Mouse (Mus musculus) left cerebral cortex, postnatal 10 days (tissue): ENCODE measurements around the gene Erp27. TPM values are rescaled to one million over a fixed set of nuclear protein-coding genes. Genes with fewer than 3 reads are reported as not detected.
A peak's percentile ranks its signal among the peaks of the same experiment; 100 is the strongest.
"Not testable (repeated sequence)": the region's sequence is repeated elsewhere in the genome, so short reads cannot be mapped to it uniquely, and the experiment has no call there.

ENCODE experiments used
- DNase-seq, 2 experiments: peaks; one replicate each; pipeline ENCODE4 v3.0.0; 2021 to 2022; ENCODE audit warnings: low spot score in 2 of 2, mixed read lengths in 1 of 2; ENCODE audit errors: extremely low spot score in 1 of 2
- intact Hi-C: fragments of 180-260 bp; cut with DNase I; formaldehyde crosslinking; loops from one replicate; pipeline ENCODE4 v1.15.1; 2025
- total RNA-seq, 2 experiments: library from RNA; stranded (reverse); gene quantifications; 2 replicates each; pipeline ENCODE4 v1.2.3; 2021

Gene Erp27
- under 1 TPM in 1 of 2 experiments, not detected in 1; 0.69 TPM for total RNA-seq

- DNase-seq, result no peak
- intact Hi-C loops, result loop anchor here (5.0 kb wide), 1 partner anchor 40 kb away; no protein-coding TSS in a partner anchor
These were observed at the start of gene Erp27 for GRCm38 (mm10) chr6:136922080-136922479. Gene Erp27 (minus strand): TSS chr6:136922180.

DNA sequence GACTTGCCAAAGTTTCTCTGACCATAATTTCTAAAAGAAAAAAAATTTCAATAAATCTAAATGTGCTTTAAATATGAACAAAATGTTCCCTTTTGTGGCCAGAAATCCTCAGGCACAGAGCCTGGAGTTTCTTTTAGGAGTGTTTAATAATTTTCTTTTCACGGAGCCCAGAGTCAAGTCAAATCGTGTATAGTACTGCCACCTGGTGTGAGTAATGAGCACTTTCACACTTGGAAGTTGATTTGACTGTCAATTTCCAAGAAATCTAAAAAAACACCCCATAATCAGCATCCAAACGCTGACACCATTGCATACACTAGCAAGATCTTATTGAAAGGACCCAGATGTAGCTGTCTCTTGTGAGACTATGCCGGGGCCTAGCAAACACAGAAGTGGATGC lies 46.9 kb upstream of the Erp27 start:
- intact Hi-C loops, result loop anchor here (5.0 kb wide), 1 partner anchor 107 kb away; no protein-coding TSS in a partner anchor
- DNase-seq, result not testable (repeated sequence)

GRCm38 (mm10) chr6:136967466-136967865 lies 45.5 kb upstream of the Erp27 start:
- DNase-seq, result no peak
- intact Hi-C loops, result loop anchor here (5.0 kb wide), 1 partner anchor 105 kb away; no protein-coding TSS in a partner anchor

DNA sequence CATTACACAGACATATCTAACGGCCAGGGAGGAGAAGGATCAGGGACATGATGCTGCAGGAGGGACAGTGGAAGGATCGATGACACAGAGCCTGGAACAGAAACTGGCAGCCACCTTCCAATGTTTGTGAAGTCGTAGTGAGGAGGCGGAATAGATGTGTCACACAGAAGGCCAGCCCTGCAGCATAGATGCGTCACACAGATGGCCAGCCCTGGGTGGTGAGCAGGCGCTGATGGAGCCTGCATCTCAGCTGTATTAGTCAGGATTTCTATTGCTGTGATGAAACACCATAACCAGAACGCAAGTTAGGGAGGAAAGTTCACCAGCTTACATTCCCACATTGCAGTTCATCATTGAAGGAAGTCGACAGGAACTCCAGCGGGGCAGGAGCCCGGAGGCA lies 43.9 kb upstream of the Erp27 start:
- DNase-seq, result no peak
- intact Hi-C loops, result loop anchor here (5.0 kb wide), 1 partner anchor 104 kb away; no protein-coding TSS in a partner anchor

DNA sequence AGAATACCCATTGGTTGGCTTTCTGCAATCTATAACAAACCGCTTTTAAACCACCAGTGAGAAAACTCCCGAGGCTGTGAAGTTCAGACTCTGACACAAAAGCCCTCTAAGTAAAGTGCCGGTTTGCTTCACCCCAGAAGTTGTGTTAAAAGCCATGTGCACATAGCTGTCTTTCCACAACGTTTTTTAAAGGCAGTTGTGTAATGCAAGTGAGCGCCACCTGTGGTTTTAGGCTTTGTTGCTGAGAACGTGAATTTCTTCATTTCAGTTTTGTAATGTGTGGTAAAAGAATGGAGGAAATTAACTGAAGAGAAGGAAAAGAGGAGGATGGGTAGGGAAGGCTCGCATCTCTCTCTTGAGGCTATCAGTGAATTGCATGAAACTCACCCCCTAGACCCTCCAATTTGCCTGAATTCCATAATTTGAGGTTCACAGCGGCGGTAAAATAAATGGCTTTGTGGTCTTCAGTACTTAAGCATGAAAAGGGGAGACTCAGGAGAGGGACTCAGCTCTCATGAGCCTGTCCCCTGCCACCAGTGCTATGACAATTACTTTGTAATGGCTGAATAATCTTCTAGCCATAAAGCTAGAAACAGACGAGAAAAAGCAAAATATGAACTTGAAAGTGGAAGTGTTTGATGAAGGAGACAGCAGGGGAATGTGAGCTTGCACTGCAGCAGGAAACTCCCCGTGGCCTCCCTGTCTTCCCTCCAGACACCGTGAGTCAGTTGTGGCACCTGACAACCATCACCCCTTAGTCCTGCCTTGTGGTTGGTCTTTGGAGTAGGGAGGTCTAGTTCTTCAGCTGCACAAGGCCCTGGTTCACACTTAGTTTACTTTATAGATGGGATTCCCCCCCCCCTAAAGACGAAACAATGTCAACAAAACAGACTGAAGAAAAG lies 42.9 kb upstream of the Erp27 start:
- intact Hi-C loops, result loop anchor here (5.0 kb wide), 2 partner anchors 43 to 103 kb away; partner anchors contain the start of genes Erp27 and Pde6h

GRCm38 (mm10) chr6:136962957-136963356 lies 41.0 kb upstream of the Erp27 start:
- no peak for DNase-seq
- intact Hi-C loops, result loop anchor here (5.0 kb wide), 1 partner anchor 41 kb away; the partner anchor contains the start of genes Erp27 and Pde6h

More for the DNA sequence above, 42.9 kb upstream of the Erp27 start:
- no peak for DNase-seq

- intact Hi-C loops, result no loop called here
These were observed 37.2 kb upstream of the Erp27 start for GRCm38 (mm10) chr6:136959131-136959530.

DNA sequence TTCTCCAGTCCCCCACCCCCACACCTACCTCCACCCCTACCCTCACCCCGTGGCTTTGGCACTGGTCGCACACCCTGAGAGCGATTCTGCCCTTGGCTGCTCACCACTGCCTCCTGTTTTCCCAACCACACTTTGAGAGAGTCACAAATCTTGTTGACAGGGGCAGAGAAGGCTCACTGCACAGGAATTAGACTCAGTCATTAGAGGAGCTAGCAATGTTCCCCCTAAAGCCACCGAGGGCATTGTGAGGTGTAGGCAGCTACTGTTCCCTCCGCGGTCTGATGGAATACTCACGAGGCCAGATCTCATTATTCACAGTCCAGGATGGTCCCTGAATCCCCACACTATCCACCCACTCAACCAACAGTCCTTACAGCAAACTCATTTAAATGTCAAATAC lies 35.1 kb upstream of the Erp27 start:
- intact Hi-C loops, result no loop called here
- no peak for DNase-seq

More at GRCm38 (mm10) chr6:136959131-136959530, 37.2 kb upstream of the Erp27 start:
- no peak for DNase-seq

GRCm38 (mm10) chr6:136955240-136955639 lies 33.3 kb upstream of the Erp27 start:
- intact Hi-C loops, result no loop called here
- no peak for DNase-seq

DNA sequence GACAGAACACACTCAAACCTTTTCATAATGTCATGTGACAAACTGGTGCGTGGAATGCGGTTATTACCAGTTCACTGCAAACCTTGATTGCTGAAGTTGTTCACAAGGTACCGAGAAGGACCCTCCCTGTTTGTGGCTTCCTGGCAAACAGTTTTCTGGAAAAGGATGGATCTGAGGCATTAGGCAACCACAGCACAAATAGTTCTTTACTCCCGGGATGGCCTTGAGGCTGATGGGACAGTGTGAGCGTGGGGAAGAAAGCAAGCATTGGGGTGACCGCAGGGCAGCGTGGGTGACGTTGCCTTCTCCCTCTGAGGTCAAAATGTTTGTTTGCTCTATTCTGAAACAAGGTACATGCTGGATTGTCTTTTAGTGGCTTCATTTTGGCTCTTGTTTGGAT lies 32.7 kb upstream of the Erp27 start:
- no peak for DNase-seq
- intact Hi-C loops, result no loop called here

DNA sequence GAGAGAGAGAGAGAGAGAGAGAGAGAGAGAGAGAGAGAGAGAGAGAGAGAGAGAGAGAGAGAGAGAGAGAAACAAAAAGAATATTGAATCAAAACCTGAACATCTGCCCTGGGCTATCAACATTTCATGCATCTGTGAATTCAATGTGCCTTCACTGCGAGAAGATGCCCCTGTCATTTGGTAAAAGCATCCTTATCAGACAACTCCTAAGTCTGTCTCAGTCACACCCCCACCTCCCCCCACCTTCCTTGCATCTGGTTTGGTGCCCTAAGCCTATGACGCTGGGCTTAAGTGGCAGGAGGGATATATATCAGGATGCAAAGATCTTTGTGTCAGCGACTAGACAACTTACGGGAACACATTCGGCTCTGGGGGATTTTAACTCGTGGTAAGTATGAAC lies 32.2 kb upstream of the Erp27 start:
- intact Hi-C loops, result no loop called here

GRCm38 (mm10) chr6:136952930-136953329 lies 30.9 kb upstream of the Erp27 start:
- intact Hi-C loops, result no loop called here
- DNase-seq, result no peak

More for the DNA sequence above, 32.2 kb upstream of the Erp27 start:
- no peak for DNase-seq

GRCm38 (mm10) chr6:136950171-136950570 lies 28.2 kb upstream of the Erp27 start:
- DNase-seq, result no peak
- intact Hi-C loops, result no loop called here

DNA sequence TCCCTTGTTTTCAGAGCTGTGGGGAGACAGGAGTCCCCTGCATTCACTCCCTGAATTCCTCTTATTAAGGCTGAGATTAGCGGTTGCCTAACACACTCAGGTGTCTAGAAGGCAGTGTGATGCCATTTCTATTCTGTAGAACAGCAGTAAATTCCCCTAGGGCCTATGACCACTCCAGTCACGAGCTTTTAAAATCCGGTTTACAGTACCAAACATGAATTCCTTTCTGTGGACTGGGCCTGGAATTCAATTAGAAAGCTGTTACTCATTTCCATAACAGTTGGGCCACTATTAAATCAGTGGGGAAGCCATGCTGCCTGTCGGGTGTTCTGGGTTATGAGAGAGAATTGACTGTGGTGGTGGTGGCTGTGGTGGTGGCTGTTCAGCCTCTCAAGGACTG lies 25.7 kb upstream of the Erp27 start:
- intact Hi-C loops, result no loop called here
- no peak for DNase-seq

- intact Hi-C loops, result no loop called here
- peak in 1 of 2 experiments; percentile 49 for DNase-seq
These were observed 25.0 kb upstream of the Erp27 start for GRCm38 (mm10) chr6:136946943-136947342.

DNA sequence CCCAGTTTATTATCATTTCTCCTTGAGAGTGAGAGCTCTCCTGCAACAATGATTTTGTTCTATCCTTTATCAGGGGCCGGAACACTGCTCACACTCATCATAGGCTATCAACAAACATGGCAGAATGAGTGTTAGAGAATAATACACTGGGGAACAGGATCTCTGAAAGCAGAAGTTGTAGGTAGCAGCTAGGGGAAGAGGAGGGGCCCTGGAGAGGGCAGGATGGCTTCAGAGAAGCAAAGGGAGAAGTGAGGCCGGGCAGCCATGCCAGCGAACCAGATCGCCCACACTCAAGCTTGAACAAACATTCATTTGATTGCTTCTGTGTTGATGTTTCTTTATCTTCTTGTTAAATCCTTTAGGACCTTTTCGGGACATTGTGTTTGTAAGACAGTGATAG lies 24.3 kb upstream of the Erp27 start:
- intact Hi-C loops, result no loop called here
- no peak for DNase-seq

GRCm38 (mm10) chr6:136944511-136944910 lies 22.5 kb upstream of the Erp27 start:
- intact Hi-C loops, result no loop called here
- no peak for DNase-seq

DNA sequence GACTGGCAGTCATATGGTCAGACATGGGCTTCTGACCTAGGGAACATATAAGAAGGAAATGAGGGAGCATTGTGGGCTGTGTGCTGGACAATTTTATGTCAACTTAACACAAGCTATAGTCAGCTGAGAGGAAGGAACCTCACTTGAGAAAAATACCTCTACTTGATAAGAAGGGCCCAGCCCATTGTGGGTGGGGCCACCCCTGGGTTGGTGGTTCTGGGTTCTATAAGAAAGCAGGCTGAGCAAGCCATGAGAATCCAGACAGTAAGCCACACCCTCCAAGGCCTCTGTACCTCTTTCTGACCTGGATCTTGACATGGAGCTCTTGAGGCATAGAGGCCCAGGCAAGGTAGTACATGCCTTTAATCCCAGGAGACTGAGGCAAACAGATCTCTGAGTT lies 21.4 kb upstream of the Erp27 start:
- intact Hi-C loops, result no loop called here
- DNase-seq, result no peak

DNA sequence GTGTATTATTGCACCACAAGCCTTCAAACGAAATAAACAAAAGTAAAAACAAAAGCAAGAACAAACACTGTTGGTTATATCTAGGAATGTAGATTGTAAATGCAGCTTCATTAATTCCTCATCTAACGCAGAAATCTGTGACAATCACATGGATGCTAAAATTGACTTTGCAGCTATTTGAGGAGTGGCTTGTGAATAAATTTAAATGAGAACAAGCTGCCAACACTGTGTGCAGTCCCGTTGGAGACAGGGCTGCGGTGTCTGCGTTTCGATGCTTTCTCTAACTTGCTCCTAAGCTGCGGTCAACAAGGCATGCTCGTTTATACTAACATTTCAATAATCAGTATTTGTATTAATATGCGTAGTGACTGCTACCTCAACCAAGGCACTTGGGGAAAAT lies 20.3 kb upstream of the Erp27 start:
- intact Hi-C loops, result no loop called here

More for the DNA sequence above, 20.3 kb upstream of the Erp27 start:
- DNase-seq, result no peak
